Comparison of ENCODE assay signal across 29 mouse cellular contexts in the genomic region with DNA sequence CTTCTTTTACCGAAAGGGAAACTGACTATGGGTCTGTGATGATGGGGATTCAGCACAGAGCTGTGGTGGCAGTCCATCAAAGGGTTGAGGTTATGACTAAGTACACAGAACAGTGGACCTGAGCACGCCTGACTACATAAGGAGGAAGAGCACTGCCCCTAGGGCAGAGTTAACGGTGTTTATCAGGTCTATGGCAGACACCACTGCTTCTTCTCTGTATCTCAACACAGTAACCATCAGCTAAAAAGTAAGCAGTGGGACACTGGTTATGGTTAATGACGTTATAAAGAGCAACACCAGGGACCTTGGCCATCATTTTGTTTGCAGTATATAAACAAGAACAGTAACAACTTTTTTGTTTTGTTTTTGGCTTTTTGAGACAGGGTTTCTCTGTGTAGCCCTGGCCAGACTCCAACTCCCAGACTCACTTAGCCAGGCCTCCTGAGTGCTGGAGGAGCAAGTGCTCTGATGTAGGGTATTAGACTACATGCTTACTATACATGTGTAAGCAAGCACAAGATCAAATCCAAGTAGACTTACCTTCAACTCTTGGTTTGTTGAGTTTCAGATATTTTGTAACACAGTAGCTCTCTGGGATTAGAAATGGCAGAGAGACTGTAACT.
DNase-seq lines count a peak whose midpoint lies in the region; ATAC-seq and TF ChIP-seq lines count a peak whose summit lies in the region.
"Had no signal": no experiment of that assay in that cellular context is flagged by ENCODE, and none has a peak within 500 bp of the region (broad histone marks: within the 10 kb centered on the region; RNA-seq: fewer than 3 reads in every experiment).

No protein-coding gene starts in this region.

- no peaks in the 10 kb centered on the region for H3K36me3 ChIP-seq in liver, embryonic 11.5 days (ENCODE audit: control insufficient read depth, insufficient read depth, low read length)
- no peaks in the 10 kb centered on the region for H3K36me3 ChIP-seq in liver, postnatal 0 days (replicated peaks; ENCODE audit: insufficient read depth, low read length)
- H3K36me3 ChIP-seq: forebrain, embryonic 12.5 days; heart, embryonic 10.5 days; intestine, embryonic 15.5 days; limb, embryonic 13.5 days; midbrain, embryonic 10.5 days; neural tube, embryonic 13.5 days had no signal

- DNase-seq in heart, adult 11 months: peak; percentile 30
- no peak for DNase-seq in heart, adult 8-10 months (ENCODE audit: low spot score)
- peak; percentile 49 for DNase-seq in adipocyte (ENCODE audit: low spot score)
- no peak for DNase-seq in liver, embryonic 11.5 days (ENCODE audit: low spot score)
- no peak for DNase-seq in liver, postnatal 0 days
- no peak for DNase-seq in spleen, postnatal 36 days (ENCODE audit: low spot score in 2 of 2)
- DNase-seq in adrenal gland, postnatal 14 days: no peak
- no peak for DNase-seq in cerebellum, postnatal 25 days
- DNase-seq: adrenal gland, postnatal 36 days; cerebellum, adult 11 months; cerebellum, adult 9-11 months; gastrocnemius, adult 2 months; heart, postnatal 4 days; kidney, adult 9 months; kidney, postnatal 36 days; layer of hippocampus, postnatal 36 days; lung, postnatal 10 days; right cerebral cortex, postnatal 4 days; thymus, adult 18-20 months; thymus, postnatal 4 days had no signal

- 47% methylated on average over 4 of the region's 4 CpGs for WGBS in liver, embryonic 11.5 days
- WGBS in liver, postnatal 0 days (ENCODE audit: insufficient replicate concordance): 55% methylated on average over 4 of the region's 4 CpGs

- no peak for TF ChIP-seq CTCF in liver, postnatal 0 days (IDR thresholded peaks at IDR 0.05; ENCODE audit: low read depth)

- no peaks in the 10 kb centered on the region for H3K27me3 ChIP-seq in liver, embryonic 11.5 days (replicated peaks; ENCODE audit: control insufficient read depth, insufficient read depth, low read length)
- no peaks in the 10 kb centered on the region for H3K27me3 ChIP-seq in liver, postnatal 0 days (ENCODE audit: insufficient read depth, low read length)
- H3K27me3 ChIP-seq: forebrain, embryonic 12.5 days; intestine, embryonic 15.5 days; limb, embryonic 13.5 days; neural tube, embryonic 13.5 days had no signal

- peaks cover 15% of the 10 kb centered on the region for H3K4me1 ChIP-seq in liver, embryonic 11.5 days (replicated peaks; ENCODE audit: control insufficient read depth, insufficient read depth, low read length)
- no peaks in the 10 kb centered on the region for H3K4me1 ChIP-seq in liver, postnatal 0 days (ENCODE audit: insufficient read depth)
- H3K4me1 ChIP-seq: forebrain, embryonic 12.5 days; heart, embryonic 10.5 days; intestine, embryonic 15.5 days; neural tube, embryonic 13.5 days had no signal

- H3K4me3 ChIP-seq in liver, embryonic 11.5 days (ENCODE audit: low read depth, low read length): no peak overlapping the region
- H3K4me3 ChIP-seq in liver, postnatal 0 days (ENCODE audit: low read depth, low read length): no peak overlapping the region
- H3K4me3 ChIP-seq: forebrain, embryonic 12.5 days; gastrocnemius, adult 2 months; heart, embryonic 10.5 days; intestine, embryonic 15.5 days; limb, embryonic 13.5 days; midbrain, embryonic 10.5 days; myocyte; neural tube, embryonic 13.5 days had no signal

- TF ChIP-seq EP300 in liver, postnatal 0 days (IDR thresholded peaks at IDR 0.05; ENCODE audit: low read depth): peak; percentile 63; the same call in 1 of the 2 replicates

- no peak overlapping the region for H3K9ac ChIP-seq in liver, embryonic 11.5 days (ENCODE audit: low read depth, low read length)
- no peak overlapping the region for H3K9ac ChIP-seq in liver, postnatal 0 days (replicated peaks)
- H3K9ac ChIP-seq: forebrain, embryonic 12.5 days; hindbrain, embryonic 14.5 days; intestine, embryonic 15.5 days; limb, embryonic 13.5 days; neural tube, embryonic 13.5 days had no signal

- peak overlapping the region; percentile 40 for H3K27ac ChIP-seq in liver, embryonic 11.5 days (ENCODE audit: low read depth, low read length)
- H3K27ac ChIP-seq in liver, postnatal 0 days (ENCODE audit: low read depth): no peak overlapping the region
- H3K27ac ChIP-seq: forebrain, embryonic 12.5 days; gastrocnemius, adult 2 months; heart, embryonic 10.5 days; hindbrain, embryonic 14.5 days; intestine, embryonic 15.5 days; limb, embryonic 13.5 days; midbrain, embryonic 10.5 days; neural tube, embryonic 13.5 days had no signal

- peak; percentile 95 for ATAC-seq in liver, embryonic 11.5 days (replicated peaks; ENCODE audit: low FRiP score)
- ATAC-seq in liver, postnatal 0 days: peak; percentile 74
- ATAC-seq: intestine, embryonic 15.5 days; midbrain, embryonic 16.5 days had no signal

- H3K4me2 ChIP-seq in liver, embryonic 11.5 days: no peak overlapping the region
- H3K4me2 ChIP-seq in liver, postnatal 0 days (ENCODE audit: low read depth, low read length): no peak overlapping the region
- H3K4me2 ChIP-seq: forebrain, embryonic 12.5 days; hindbrain, embryonic 14.5 days; intestine, embryonic 15.5 days; limb, embryonic 13.5 days; neural tube, embryonic 13.5 days had no signal

- no peaks in the 10 kb centered on the region for H3K9me3 ChIP-seq in liver, embryonic 11.5 days (ENCODE audit: control insufficient read depth, low read length)
- H3K9me3 ChIP-seq in liver, postnatal 0 days (ENCODE audit: low read length): no peaks in the 10 kb centered on the region
- H3K9me3 ChIP-seq: forebrain, embryonic 12.5 days; heart, embryonic 10.5 days; intestine, embryonic 15.5 days; limb, embryonic 13.5 days; midbrain, embryonic 10.5 days; neural tube, embryonic 13.5 days had no signal

Comparison
In these comparisons a context has a peak if more than half of its experiments do, and no peak if none do; other contexts are left out.
1. DNase-seq: peak in heart, adult 11 months (single experiment) and adipocyte (single experiment); none in heart, adult 8-10 months (single experiment), liver, embryonic 11.5 days (single experiment), liver, postnatal 0 days (single experiment), spleen, postnatal 36 days (0 of 2), adrenal gland, postnatal 14 days (single experiment) and cerebellum, postnatal 25 days (0 of 2).